Mouse (Mus musculus): ENCODE results near the gene Zfp46. TPM values are rescaled to one million over a fixed set of nuclear protein-coding genes. Genes with fewer than 3 reads are reported as not detected.

Gene Zfp46
- polyA plus RNA-seq, 1 experiment: 15.6 TPM

DNA sequence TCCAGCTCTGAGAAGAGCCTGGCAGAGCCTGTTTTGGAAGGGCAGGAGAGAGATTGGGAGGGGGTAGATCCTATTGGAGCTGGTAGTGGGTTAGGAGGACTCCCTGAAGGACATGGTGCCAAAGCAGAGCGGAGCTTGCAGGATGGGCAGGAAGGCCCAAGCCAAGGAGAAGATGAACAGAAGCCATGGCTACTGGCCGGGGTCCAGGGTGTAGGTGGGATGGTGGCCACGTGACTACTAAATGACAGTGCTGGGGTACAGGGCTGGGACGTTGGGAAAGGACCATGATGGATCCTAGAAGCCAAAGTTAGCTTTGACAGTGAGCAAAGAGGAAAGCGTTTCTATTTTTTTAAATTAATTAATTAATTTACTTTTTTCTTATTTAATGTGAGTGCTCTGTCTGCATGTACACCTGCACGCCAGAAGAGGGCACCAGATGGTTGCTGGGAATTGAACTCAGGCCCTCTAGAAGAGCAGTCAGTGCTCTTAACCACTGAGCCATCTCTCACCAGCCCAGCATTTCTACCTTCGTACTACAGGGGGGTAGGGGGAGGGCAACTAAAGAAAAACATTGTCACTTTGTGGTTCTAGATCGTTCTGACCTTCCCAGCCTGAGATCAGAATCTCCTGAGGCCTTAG is 42.3 kb upstream of the Zfp46 start:
- Histone ChIP-seq H3K4me1 (replicated peaks; ENCODE audit: control insufficient read depth, insufficient read depth, low read length) (no peaks in the 10 kb centered on the region), H3K36me3 (ENCODE audit: control insufficient read depth, insufficient read depth, low read length) (no peaks in the 10 kb centered on the region), H3K27ac (ENCODE audit: control insufficient read depth, insufficient read depth, low read length) (no peak overlapping the region), H3K4me3 (ENCODE audit: control insufficient read depth, insufficient read depth, low read length) (no peak overlapping the region), H3K27me3 (ENCODE audit: control insufficient read depth, insufficient read depth, low read length) (peaks cover 17% of the 10 kb centered on the region)
- WGBS: 46% methylated on average over 8 of the region's 8 CpGs
- no peak for TF ChIP-seq CTCF (IDR thresholded peaks at IDR 0.05; ENCODE audit: borderline replicate concordance, control insufficient read depth, extremely low read depth, insufficient read depth, low read length, poor library complexity)
- no peak for TF ChIP-seq POLR2A (IDR thresholded peaks at IDR 0.05; ENCODE audit: control insufficient read depth, extremely low read depth, insufficient read depth, low read length, poor library complexity)
- no peak for DNase-seq

DNA sequence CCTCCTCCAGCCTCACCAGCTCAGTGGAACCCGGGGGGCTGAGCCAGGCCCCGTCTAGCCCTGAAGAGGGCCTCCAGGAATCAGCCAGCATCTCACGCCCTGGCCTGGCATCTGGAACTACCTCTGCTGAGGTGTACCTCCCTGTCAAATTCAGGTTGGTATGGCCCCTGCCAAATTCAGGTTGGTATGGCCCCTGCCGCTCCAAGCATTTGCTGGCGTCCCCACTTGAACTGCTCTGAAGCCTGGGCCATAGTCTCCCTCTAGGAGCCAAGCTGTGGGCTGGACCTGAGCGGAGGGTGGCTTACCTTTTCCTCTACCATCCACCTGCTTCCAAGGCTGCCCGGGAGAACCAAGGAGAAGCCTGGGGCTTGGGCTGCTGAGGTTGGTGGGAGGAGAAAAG is 41.8 kb upstream of the Zfp46 start:
- Histone ChIP-seq H3K27ac (ENCODE audit: control insufficient read depth, insufficient read depth, low read length) (no peak overlapping the region), H3K4me3 (ENCODE audit: control insufficient read depth, insufficient read depth, low read length) (no peak overlapping the region), H3K36me3 (ENCODE audit: control insufficient read depth, insufficient read depth, low read length) (no peaks in the 10 kb centered on the region), H3K4me1 (replicated peaks; ENCODE audit: control insufficient read depth, insufficient read depth, low read length) (peaks cover 5% of the 10 kb centered on the region; the same call in 1 of the 2 replicates), H3K27me3 (ENCODE audit: control insufficient read depth, insufficient read depth, low read length) (peaks cover 19% of the 10 kb centered on the region)
- WGBS: 87% methylated on average over 7 of the region's 7 CpGs
- TF ChIP-seq POLR2A (IDR thresholded peaks at IDR 0.05; ENCODE audit: control insufficient read depth, extremely low read depth, insufficient read depth, low read length, poor library complexity) (no peak), CTCF (IDR thresholded peaks at IDR 0.05; ENCODE audit: borderline replicate concordance, control insufficient read depth, extremely low read depth, insufficient read depth, low read length, poor library complexity) (no peak)
- DNase-seq: no peak

DNA sequence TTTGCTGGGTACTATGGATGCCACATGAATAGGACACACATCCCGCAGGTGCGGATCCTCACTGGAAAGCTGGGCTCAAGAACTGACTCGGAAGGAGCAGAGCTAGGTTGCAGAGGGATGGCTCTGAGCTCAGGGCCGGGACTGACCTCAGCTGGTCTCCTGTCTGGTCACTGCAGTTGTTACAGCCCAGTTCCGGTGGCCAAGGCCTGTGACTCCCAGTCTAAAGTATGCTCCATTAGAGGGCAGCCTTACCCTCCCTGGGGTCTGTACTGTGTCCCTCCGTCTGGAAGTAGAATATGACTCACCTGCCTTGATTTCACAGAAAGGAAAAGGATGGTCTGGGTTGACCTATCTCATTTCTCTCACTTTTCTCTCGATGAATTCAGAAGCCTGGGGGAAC is 40.3 kb upstream of the Zfp46 start:
- Histone ChIP-seq H3K27me3 (ENCODE audit: control insufficient read depth, insufficient read depth, low read length) (peaks cover 31% of the 10 kb centered on the region), H3K27ac (ENCODE audit: control insufficient read depth, insufficient read depth, low read length) (no peak overlapping the region), H3K4me1 (replicated peaks; ENCODE audit: control insufficient read depth, insufficient read depth, low read length) (peaks cover 19% of the 10 kb centered on the region), H3K36me3 (ENCODE audit: control insufficient read depth, insufficient read depth, low read length) (no peaks in the 10 kb centered on the region), H3K4me3 (ENCODE audit: control insufficient read depth, insufficient read depth, low read length) (no peak overlapping the region)
- WGBS: 85% methylated on average over 7 of the region's 7 CpGs
- no peak for DNase-seq
- TF ChIP-seq POLR2A (IDR thresholded peaks at IDR 0.05; ENCODE audit: control insufficient read depth, extremely low read depth, insufficient read depth, low read length, poor library complexity): no peak
- TF ChIP-seq CTCF (IDR thresholded peaks at IDR 0.05; ENCODE audit: borderline replicate concordance, control insufficient read depth, extremely low read depth, insufficient read depth, low read length, poor library complexity): no peak

DNA sequence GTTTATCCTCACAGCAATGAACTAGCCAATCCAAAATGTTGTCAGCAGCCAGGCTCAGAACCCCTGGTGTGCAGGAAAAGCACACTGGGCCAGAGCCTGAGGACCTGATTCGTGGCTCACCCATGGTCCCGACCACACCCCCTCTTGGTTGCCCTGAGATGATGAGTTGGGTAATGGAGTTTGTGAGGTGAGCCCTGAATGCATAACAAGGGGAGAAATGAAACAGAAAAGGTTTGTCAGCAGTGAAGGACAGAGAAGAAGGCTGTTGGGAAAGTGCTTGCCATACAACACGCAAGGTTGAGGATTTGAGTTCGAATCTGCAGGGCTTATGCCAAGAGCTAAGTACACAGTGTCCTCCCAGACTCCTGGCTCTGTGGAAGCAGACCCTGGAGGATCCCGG is 38.8 kb upstream of the Zfp46 start:
- peaks cover 20% of the 10 kb centered on the region for H3K4me1 ChIP-seq (replicated peaks; ENCODE audit: control insufficient read depth, insufficient read depth, low read length)
- H3K4me3 ChIP-seq (ENCODE audit: control insufficient read depth, insufficient read depth, low read length): no peak overlapping the region
- H3K36me3 ChIP-seq (ENCODE audit: control insufficient read depth, insufficient read depth, low read length): no peaks in the 10 kb centered on the region
- no peak for TF ChIP-seq CTCF (IDR thresholded peaks at IDR 0.05; ENCODE audit: borderline replicate concordance, control insufficient read depth, extremely low read depth, insufficient read depth, low read length, poor library complexity)
- TF ChIP-seq POLR2A (IDR thresholded peaks at IDR 0.05; ENCODE audit: control insufficient read depth, extremely low read depth, insufficient read depth, low read length, poor library complexity): no peak
- peaks cover 41% of the 10 kb centered on the region for H3K27me3 ChIP-seq (ENCODE audit: control insufficient read depth, insufficient read depth, low read length)
- DNase-seq: no peak
- H3K27ac ChIP-seq (ENCODE audit: control insufficient read depth, insufficient read depth, low read length): no peak overlapping the region
- WGBS: 60% methylated on average over 5 of the region's 5 CpGs

DNA sequence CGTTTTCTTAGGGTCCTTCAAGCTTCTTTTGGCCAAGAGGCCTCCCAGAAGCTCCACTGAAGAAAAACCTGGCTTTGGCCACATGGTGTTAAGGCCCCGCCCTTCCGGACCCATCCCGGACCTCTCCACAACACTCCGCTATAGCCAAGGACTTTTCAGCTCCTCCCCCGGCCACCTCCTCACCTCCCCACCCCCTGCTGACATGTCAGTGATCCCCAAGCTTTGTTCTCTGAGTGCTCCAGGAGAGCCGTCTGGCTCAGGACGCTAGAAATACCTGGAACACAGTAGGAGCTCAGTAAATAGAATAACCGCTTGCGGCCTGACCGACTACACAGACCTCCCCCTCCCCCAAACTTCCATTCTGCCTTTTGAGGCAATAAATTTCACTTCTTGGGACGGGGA is 37.9 kb upstream of the Zfp46 start:
- Histone ChIP-seq H3K4me3 (ENCODE audit: control insufficient read depth, insufficient read depth, low read length) (no peak overlapping the region), H3K4me1 (replicated peaks; ENCODE audit: control insufficient read depth, insufficient read depth, low read length) (peaks cover 20% of the 10 kb centered on the region), H3K27ac (ENCODE audit: control insufficient read depth, insufficient read depth, low read length) (no peak overlapping the region), H3K36me3 (ENCODE audit: control insufficient read depth, insufficient read depth, low read length) (no peaks in the 10 kb centered on the region), H3K27me3 (ENCODE audit: control insufficient read depth, insufficient read depth, low read length) (peaks cover 41% of the 10 kb centered on the region)
- 8% methylated on average over 12 of the region's 12 CpGs for WGBS
- no peak for TF ChIP-seq CTCF (IDR thresholded peaks at IDR 0.05; ENCODE audit: borderline replicate concordance, control insufficient read depth, extremely low read depth, insufficient read depth, low read length, poor library complexity)
- no peak for TF ChIP-seq POLR2A (IDR thresholded peaks at IDR 0.05; ENCODE audit: control insufficient read depth, extremely low read depth, insufficient read depth, low read length, poor library complexity)
- no peak for DNase-seq

DNA sequence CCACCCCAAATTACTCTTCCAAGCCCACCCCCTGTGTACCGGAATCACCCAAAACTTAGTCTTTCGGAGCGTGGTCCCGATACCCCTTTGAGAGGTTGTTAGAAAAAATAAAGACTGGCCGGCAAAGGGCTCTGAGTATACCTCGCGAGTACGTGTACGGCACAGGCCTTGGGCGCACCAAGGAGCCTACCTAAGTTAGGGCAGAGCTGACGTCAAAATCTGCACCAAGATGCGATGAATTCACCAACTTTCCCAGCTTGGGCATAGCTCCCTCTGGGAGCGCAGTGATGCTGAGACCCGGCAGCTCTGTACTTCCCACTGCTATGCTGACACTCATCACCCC is 37.1 kb upstream of the Zfp46 start:
- 10% methylated on average over 14 of the region's 14 CpGs for WGBS
- H3K36me3 ChIP-seq (ENCODE audit: control insufficient read depth, insufficient read depth, low read length): no peaks in the 10 kb centered on the region
- H3K27ac ChIP-seq (ENCODE audit: control insufficient read depth, insufficient read depth, low read length): no peak overlapping the region
- H3K4me1 ChIP-seq (replicated peaks; ENCODE audit: control insufficient read depth, insufficient read depth, low read length): peaks cover 20% of the 10 kb centered on the region
- H3K27me3 ChIP-seq (ENCODE audit: control insufficient read depth, insufficient read depth, low read length): peaks cover 41% of the 10 kb centered on the region
- DNase-seq: no peak
- TF ChIP-seq POLR2A (IDR thresholded peaks at IDR 0.05; ENCODE audit: control insufficient read depth, extremely low read depth, insufficient read depth, low read length, poor library complexity) (no peak), CTCF (IDR thresholded peaks at IDR 0.05; ENCODE audit: borderline replicate concordance, control insufficient read depth, extremely low read depth, insufficient read depth, low read length, poor library complexity) (no peak)
- H3K4me3 ChIP-seq (ENCODE audit: control insufficient read depth, insufficient read depth, low read length): no peak overlapping the region
